Mouse (Mus musculus) spleen, postnatal 14 days (tissue): ENCODE measurements around the gene Stat1.

ENCODE experiments used
- DNase-seq, 2 experiments: peaks; one replicate each; pipeline ENCODE4 v3.0.0; 2021 to 2022; ENCODE audit warnings: low spot score in 2 of 2

Stat1 gene

GRCm38 (mm10) chr1:52163707-52164457, 44.6 kb downstream of the Stat1 start:
- no peak for DNase-seq

- no peak for DNase-seq
Measured at GRCm38 (mm10) chr1:52166652-52167220, 47.5 kb downstream of the Stat1 start.

GRCm38 (mm10) chr1:52170057-52170456, 50.8 kb downstream of the Stat1 start:
- peak in 1 of 2 experiments; percentile 30 for DNase-seq

GRCm38 (mm10) chr1:52170747-52171146, 51.5 kb downstream of the Stat1 start:
- DNase-seq = no peak

- DNase-seq = no peak
Measured at GRCm38 (mm10) chr1:52171271-52171670, 52.0 kb downstream of the Stat1 start.

GRCm38 (mm10) chr1:52175321-52175720, 56.1 kb downstream of the Stat1 start:
- DNase-seq = no peak

GRCm38 (mm10) chr1:52175983-52176382, 56.7 kb downstream of the Stat1 start:
- no peak for DNase-seq

- no peak for DNase-seq
Measured at GRCm38 (mm10) chr1:52176999-52177398, 57.8 kb downstream of the Stat1 start.

GRCm38 (mm10) chr1:52179939-52180568, 60.8 kb downstream of the Stat1 start:
- DNase-seq = no peak

- no peak for DNase-seq
Measured at GRCm38 (mm10) chr1:52181994-52182393, 62.8 kb downstream of the Stat1 start.

- DNase-seq = no peak
Measured at GRCm38 (mm10) chr1:52182992-52183391, 63.8 kb downstream of the Stat1 start.
